Mouse (Mus musculus) lung, postnatal 0 days (tissue): Measurements from ENCODE around the gene Gse1. TPM values are rescaled to one million over a fixed set of nuclear protein-coding genes. Genes with fewer than 3 reads are reported as not detected.

Source experiments
- ATAC-seq: fragments of 200-750 bp; cut with Nextera tagmentation; 2 replicates; pipeline ENCODE4 v1.8.0; 2017; ENCODE audit warnings: moderate library complexity
- DNase-seq: peaks from one replicate; pipeline ENCODE4 v3.0.0-alpha.2; 2016; ENCODE audit warnings: low spot score
- H3K27ac ChIP-seq: fragments of 300-500 bp; sonication (generic); 2 replicates; pipeline ENCODE4 v1.5.1; 2014; ENCODE audit warnings: antibody characterized with exemption, mild to moderate bottlenecking, low read length, mixed read lengths
- H3K27me3 ChIP-seq: fragments of 300-500 bp; sonication (generic); replicated peaks from 2 replicates; pipeline ENCODE4 v1.6.1; 2014; ENCODE audit warnings: low read length, mixed read lengths; ENCODE audit not compliant: insufficient read depth
- H3K36me3 ChIP-seq: fragments of 300-500 bp; sonication (generic); 2 replicates; pipeline ENCODE4 v1.6.1; 2014; ENCODE audit warnings: low read length, mixed read lengths; ENCODE audit not compliant: insufficient read depth
- H3K4me1 ChIP-seq: fragments of 300-500 bp; sonication (generic); 2 replicates; pipeline ENCODE4 v1.6.1; 2014; ENCODE audit warnings: antibody characterized with exemption, low read depth, low read length, mixed read lengths; ENCODE audit not compliant: insufficient read depth
- H3K4me2 ChIP-seq: fragments of 300-500 bp; sonication (generic); replicated peaks from 2 replicates; pipeline ENCODE4 v1.6.1; 2014; ENCODE audit warnings: low read depth, mild to moderate bottlenecking, low read length, moderate library complexity, mixed read lengths
- H3K4me3 ChIP-seq: fragments of 300-500 bp; sonication (generic); 2 replicates; pipeline ENCODE4 v1.5.1; 2014; ENCODE audit warnings: low read depth, low read length
- H3K9ac ChIP-seq: fragments of 300-500 bp; sonication (generic); replicated peaks from 2 replicates; pipeline ENCODE4 v1.6.1; 2014; ENCODE audit warnings: low read depth, mild to moderate bottlenecking
- H3K9me3 ChIP-seq: fragments of 300-500 bp; sonication (generic); 2 replicates; pipeline ENCODE4 v1.6.1; 2016; ENCODE audit warnings: low read length, mixed read lengths
- CTCF ChIP-seq: IDR thresholded peaks from 2 replicates; pipeline ENCODE4 v1.5.1; 2016; ENCODE audit warnings: antibody characterized with exemption, mild to moderate bottlenecking
- EP300 ChIP-seq: IDR thresholded peaks from 2 replicates; pipeline ENCODE4 v1.6.1; 2016; ENCODE audit warnings: antibody characterized with exemption, mild to moderate bottlenecking, control low read depth
- WGBS: fragments of 180-500 bp; shearing (Covaris S2); extraction: QIAGEN DNeasy Blood & Tissue Kit; methylation state at CpG from one replicate; pipeline ENCODE4 v1.1.7; 2014; 5-methylcytosine and 5-hydroxymethylcytosine counted together
- polyA plus RNA-seq: library from polyadenylated mRNA; unstranded; fragments of >200 nt; fragmentation: Nextera tagmentation; extraction: Ambion mirVana; gene quantifications from 2 replicates; pipeline ENCODE4 v1.2.1, GENCODE M21; 2015

Gene Gse1
- polyA plus RNA-seq, 1 experiment from 2014 or later, result 9.9 TPM

DNA sequence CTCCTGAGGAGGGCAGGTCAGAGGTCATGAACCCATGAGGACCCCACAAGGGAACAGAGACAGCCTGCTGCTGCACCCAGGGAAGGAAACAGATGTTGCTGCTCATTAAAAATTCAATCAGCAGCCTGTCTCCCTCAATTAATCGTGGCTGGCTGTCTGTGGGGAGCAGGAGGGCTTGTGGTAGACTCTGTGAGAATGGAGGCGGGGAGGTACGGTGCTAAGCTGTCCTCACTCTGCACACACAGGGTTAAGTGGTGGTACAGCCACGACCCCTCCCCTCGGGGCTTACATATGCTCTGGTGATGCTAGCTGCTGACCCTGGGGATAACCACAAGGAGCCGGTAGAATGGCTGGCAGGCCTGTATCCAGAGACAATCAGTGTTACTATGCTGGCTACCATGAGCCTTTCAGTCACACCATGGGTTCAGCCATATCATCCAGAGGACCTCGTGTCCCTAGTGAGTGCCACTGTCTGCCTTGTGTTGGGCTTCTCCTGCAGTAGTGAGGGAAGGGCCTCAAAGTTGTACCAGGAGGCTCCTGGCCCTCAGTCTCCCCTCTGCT lies 337.0 kb downstream of the Gse1 start:
- no peak overlapping the region for H3K27ac ChIP-seq
- peaks cover 20% of the 10 kb centered on the region for H3K4me1 ChIP-seq
- 57% methylated on average over 7 of the region's 7 CpGs for WGBS
- H3K9ac ChIP-seq, result no peak overlapping the region
- H3K4me2 ChIP-seq, result no peak overlapping the region
- no peak for TF ChIP-seq EP300
- TF ChIP-seq CTCF, result no peak
- H3K9me3 ChIP-seq, result no peaks in the 10 kb centered on the region
- H3K27me3 ChIP-seq, result no peaks in the 10 kb centered on the region
- DNase-seq (no peak), ATAC-seq (no peak)
- H3K36me3 ChIP-seq, result peaks cover 36% of the 10 kb centered on the region
- H3K4me3 ChIP-seq, result no peak overlapping the region

GRCm38 (mm10) chr8:120566681-120567080 lies 338.4 kb downstream of the Gse1 start:
- Histone ChIP-seq H3K27ac (no peak overlapping the region), H3K27me3 (no peaks in the 10 kb centered on the region), H3K9ac (no peak overlapping the region), H3K4me2 (no peak overlapping the region), H3K36me3 (peaks cover 50% of the 10 kb centered on the region), H3K9me3 (no peaks in the 10 kb centered on the region), H3K4me1 (peaks cover 20% of the 10 kb centered on the region), H3K4me3 (no peak overlapping the region)
- WGBS, result 70% methylated on average over 6 of the region's 8 CpGs
- DNase-seq (no peak), ATAC-seq (no peak)
- TF ChIP-seq CTCF (no peak), EP300 (no peak)

GRCm38 (mm10) chr8:120567731-120568130 lies 339.5 kb downstream of the Gse1 start:
- H3K27ac ChIP-seq, result no peak overlapping the region
- ATAC-seq (no peak), DNase-seq (no peak)
- H3K27me3 ChIP-seq, result no peaks in the 10 kb centered on the region
- H3K4me2 ChIP-seq, result no peak overlapping the region
- no peak overlapping the region for H3K9ac ChIP-seq
- H3K4me1 ChIP-seq, result peaks cover 16% of the 10 kb centered on the region
- peaks cover 59% of the 10 kb centered on the region for H3K36me3 ChIP-seq
- no peak overlapping the region for H3K4me3 ChIP-seq
- TF ChIP-seq EP300, result no peak
- TF ChIP-seq CTCF, result no peak
- 93% methylated on average over 17 of the region's 17 CpGs for WGBS
- H3K9me3 ChIP-seq, result no peaks in the 10 kb centered on the region

DNA sequence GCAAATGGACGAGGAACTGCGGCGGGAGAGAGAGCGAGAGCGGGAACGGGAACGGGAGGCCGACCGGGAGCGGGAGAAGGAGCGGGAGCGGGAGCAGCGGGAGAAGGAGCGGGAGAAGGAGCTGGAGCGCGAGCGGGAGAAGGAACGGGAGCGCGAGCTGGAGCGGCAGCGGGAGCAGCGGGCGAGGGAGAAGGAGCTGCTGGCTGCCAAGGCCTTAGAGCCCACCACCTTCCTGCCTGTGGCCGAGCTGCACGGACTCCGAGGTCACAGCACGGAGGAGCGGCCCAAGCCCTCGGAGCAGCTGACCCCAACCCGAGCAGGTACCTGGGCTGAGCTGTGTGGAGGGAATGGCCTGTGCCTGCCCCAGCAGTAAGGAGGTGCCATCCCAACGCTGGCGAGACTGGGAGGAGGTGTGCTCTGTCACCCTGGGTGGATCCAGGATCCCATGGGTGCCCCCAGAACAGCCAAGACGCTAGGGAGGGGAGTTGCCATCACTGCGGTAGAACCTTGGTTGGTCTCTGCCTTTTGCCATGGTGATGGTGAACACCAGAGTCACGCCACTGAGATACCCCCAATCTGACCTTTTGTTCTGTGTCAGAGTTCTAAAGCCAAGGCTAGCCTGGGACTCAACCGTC lies 340.0 kb downstream of the Gse1 start:
- Histone ChIP-seq H3K27me3 (no peaks in the 10 kb centered on the region), H3K9ac (no peak overlapping the region), H3K36me3 (peaks cover 64% of the 10 kb centered on the region), H3K9me3 (no peaks in the 10 kb centered on the region), H3K4me3 (no peak overlapping the region), H3K27ac (no peak overlapping the region), H3K4me1 (peaks cover 11% of the 10 kb centered on the region), H3K4me2 (no peak overlapping the region)
- ATAC-seq (no peak), DNase-seq (no peak)
- 95% methylated on average over 37 of the region's 37 CpGs for WGBS
- TF ChIP-seq CTCF (no peak), EP300 (no peak)

- no peaks in the 10 kb centered on the region for H3K9me3 ChIP-seq
- no peak overlapping the region for H3K4me3 ChIP-seq
- DNase-seq (no peak), ATAC-seq (no peak)
- H3K4me2 ChIP-seq, result no peak overlapping the region
- WGBS, result 93% methylated on average over 15 of the region's 17 CpGs
- H3K9ac ChIP-seq, result no peak overlapping the region
- peaks cover 72% of the 10 kb centered on the region for H3K36me3 ChIP-seq
- no peak for TF ChIP-seq EP300
- no peak for TF ChIP-seq CTCF
- H3K4me1 ChIP-seq, result peaks cover 6% of the 10 kb centered on the region; the same call in 1 of the 2 replicates
- H3K27me3 ChIP-seq, result no peaks in the 10 kb centered on the region
- no peak overlapping the region for H3K27ac ChIP-seq
These were observed 340.9 kb downstream of the Gse1 start for GRCm38 (mm10) chr8:120569123-120569522.

- Histone ChIP-seq H3K4me1 (no peaks in the 10 kb centered on the region), H3K27me3 (no peaks in the 10 kb centered on the region), H3K27ac (no peak overlapping the region), H3K36me3 (peaks cover 82% of the 10 kb centered on the region), H3K4me2 (no peak overlapping the region), H3K4me3 (no peak overlapping the region), H3K9me3 (no peaks in the 10 kb centered on the region), H3K9ac (no peak overlapping the region)
- DNase-seq (peak; percentile 76), ATAC-seq (peak; percentile 47)
- 55% methylated on average over 13 of the region's 13 CpGs for WGBS
- TF ChIP-seq EP300 (no peak), CTCF (peak; percentile 92)
These were observed 341.9 kb downstream of the Gse1 start for GRCm38 (mm10) chr8:120569939-120570715.
